Mouse (Mus musculus) neural tube, embryonic 15.5 days (tissue): ENCODE results near the gene Hist1h4i. TPM values are rescaled to one million over a fixed set of nuclear protein-coding genes. Genes with fewer than 3 reads are reported as not detected.

Experiments used
- ATAC-seq: fragments of 200-750 bp; cut with Nextera tagmentation; 2 replicates; pipeline ENCODE4 v1.8.0; 2017; ENCODE audit warnings: mild to moderate bottlenecking, moderate TSS enrichment, moderate library complexity; ENCODE audit not compliant: low FRiP score
- H3K27ac ChIP-seq: fragments of 300-500 bp; sonication (generic); replicated peaks from 2 replicates; pipeline ENCODE4 v1.5.1; 2015; ENCODE audit warnings: mild to moderate bottlenecking, inconsistent platforms
- H3K27me3 ChIP-seq: fragments of 300-500 bp; sonication (generic); replicated peaks from 2 replicates; pipeline ENCODE4 v1.6.1; 2015; ENCODE audit warnings: inconsistent platforms
- H3K36me3 ChIP-seq: fragments of 300-500 bp; sonication (generic); 2 replicates; pipeline ENCODE4 v1.6.1; 2015; ENCODE audit warnings: inconsistent platforms
- H3K4me1 ChIP-seq: fragments of 300-500 bp; sonication (generic); 2 replicates; pipeline ENCODE4 v1.6.1; 2015; ENCODE audit warnings: inconsistent platforms
- H3K4me2 ChIP-seq: fragments of 300-500 bp; sonication (generic); 2 replicates; pipeline ENCODE4 v1.6.1; 2015; ENCODE audit warnings: inconsistent platforms, mild to moderate bottlenecking, moderate library complexity
- H3K4me3 ChIP-seq: fragments of 300-500 bp; sonication (generic); replicated peaks from 2 replicates; pipeline ENCODE4 v1.5.1; 2015; ENCODE audit warnings: mild to moderate bottlenecking, inconsistent platforms
- H3K9ac ChIP-seq: fragments of 300-500 bp; sonication (generic); replicated peaks from 2 replicates; pipeline ENCODE4 v1.6.1; 2015; ENCODE audit warnings: mild to moderate bottlenecking, inconsistent platforms
- H3K9me3 ChIP-seq: fragments of 300-500 bp; sonication (generic); replicated peaks from 2 replicates; pipeline ENCODE4 v1.6.1; 2016; ENCODE audit warnings: inconsistent platforms
- WGBS: fragments of 180-500 bp; shearing (Covaris S2); methylation state at CpG from one replicate; pipeline ENCODE4 v1.1.7; 2015; ENCODE audit warnings: mixed read lengths; 5-methylcytosine and 5-hydroxymethylcytosine counted together
- microRNA-seq: library from miRNA; unstranded; fragments of <30 nt; microRNA quantifications from one replicate; pipeline ENCODE4, GENCODE M21; 2017
- polyA plus RNA-seq: library from polyadenylated mRNA; unstranded; fragments of >200 nt; fragmentation: Nextera tagmentation; extraction: Ambion mirVana; gene quantifications from 2 replicates; pipeline ENCODE4 v1.2.1, GENCODE M21; 2015

Gene Hist1h4i
- polyA plus RNA-seq, 1 experiment from 2014 or later: 4.8 TPM

- Histone ChIP-seq H3K9ac (no peak overlapping the region), H3K9me3 (no peaks in the 10 kb centered on the region), H3K27me3 (peaks cover 71% of the 10 kb centered on the region), H3K4me3 (no peak overlapping the region), H3K4me1 (peaks cover 14% of the 10 kb centered on the region), H3K27ac (no peak overlapping the region), H3K4me2 (no peak overlapping the region), H3K36me3 (no peaks in the 10 kb centered on the region)
- 2% methylated on average over 22 of the region's 22 CpGs for WGBS
- ATAC-seq: no peak
These were observed 47.0 kb downstream of the Hist1h4i start for GRCm38 (mm10) chr13:21993957-21994738.

- Histone ChIP-seq H3K4me3 (no peak overlapping the region), H3K9me3 (no peaks in the 10 kb centered on the region), H3K27me3 (peaks cover 61% of the 10 kb centered on the region), H3K36me3 (no peaks in the 10 kb centered on the region), H3K27ac (no peak overlapping the region), H3K9ac (no peak overlapping the region), H3K4me1 (peaks cover 14% of the 10 kb centered on the region), H3K4me2 (no peak overlapping the region)
- 91% methylated on average over 5 of the region's 5 CpGs for WGBS
- no peak for ATAC-seq
These were observed 48.6 kb downstream of the Hist1h4i start for GRCm38 (mm10) chr13:21992550-21992949.

Small RNA genes lying within 50 kb of the gene (microRNA-seq; reads per million reads assigned to microRNA genes)
- gene Gm26300 (not detected), gene Gm44390 (not detected), gene Gm44486 (not detected)

Other genes starting within 250 kb of the Hist1h4i start
- 3.9 and 10.2 TPM in 2 replicates for gene Hist1h2bq, start 231.2 kb downstream of the Hist1h4i start, polyA plus RNA-seq
- 1.5 TPM in 1 of 2 replicates, not detected in the other for gene Hist1h2ao, start 230.9 kb downstream of the Hist1h4i start, polyA plus RNA-seq
- not detected in 2 replicates for gene Hist1h4m, start 229.6 kb downstream of the Hist1h4i start, polyA plus RNA-seq
- 3.9 and 6.9 TPM in 2 replicates for gene Hist1h4n, start 209.2 kb downstream of the Hist1h4i start, polyA plus RNA-seq
- 380 and 932 TPM in 2 replicates for gene Hist1h2ap, start 207.9 kb downstream of the Hist1h4i start, polyA plus RNA-seq
- 3.4 and 10.4 TPM in 2 replicates for gene Hist1h2br, start 207.6 kb downstream of the Hist1h4i start, polyA plus RNA-seq
- gene Zfp184, start 96.3 kb downstream of the Hist1h4i start, polyA plus RNA-seq: 10.3 and 11.5 TPM in 2 replicates
- gene Pom121l2, start 60.2 kb downstream of the Hist1h4i start, polyA plus RNA-seq: 0.11 TPM in 1 of 2 replicates, not detected in the other
- 0.09 and 167 TPM in 2 replicates for gene Prss16, start 31.6 kb downstream of the Hist1h4i start, polyA plus RNA-seq
- 4.5 TPM in 1 of 2 replicates, not detected in the other for gene Hist1h2ah, start 5.8 kb downstream of the Hist1h4i start, polyA plus RNA-seq
- 0.97 and 2.2 TPM in 2 replicates for gene Hist1h2bk, start 5.5 kb downstream of the Hist1h4i start, polyA plus RNA-seq
- 3.0 and 13.9 TPM in 2 replicates for gene Hist1h2ag, start 1.6 kb upstream of the Hist1h4i start, polyA plus RNA-seq
- 2.0 and 7.2 TPM in 2 replicates for gene Hist1h2bj, start 1.9 kb upstream of the Hist1h4i start, polyA plus RNA-seq
- gene Vmn1r188, start 43.1 kb upstream of the Hist1h4i start, polyA plus RNA-seq: not detected in 2 replicates
- gene Vmn1r189, start 64.5 kb upstream of the Hist1h4i start, polyA plus RNA-seq: not detected in 2 replicates
- gene Vmn1r191, start 142.6 kb upstream of the Hist1h4i start, polyA plus RNA-seq: not detected in 2 replicates
- not detected in 2 replicates for gene Vmn1r192, start 149.8 kb upstream of the Hist1h4i start, polyA plus RNA-seq
- not detected in 2 replicates for gene Vmn1r193, start 181.8 kb upstream of the Hist1h4i start, polyA plus RNA-seq
- not detected in 2 replicates for gene Vmn1r194, start 202.9 kb upstream of the Hist1h4i start, polyA plus RNA-seq
- gene Vmn1r195, start 229.2 kb upstream of the Hist1h4i start, polyA plus RNA-seq: not detected in 2 replicates
- gene Vmn1r196, start 248.6 kb upstream of the Hist1h4i start, polyA plus RNA-seq: not detected in 2 replicates